Mouse (Mus musculus) gastrocnemius, postnatal 36 days (tissue): ENCODE results near the gene Fgfr2. TPM values are rescaled to one million over a fixed set of nuclear protein-coding genes. Genes with fewer than 3 reads are reported as not detected.

Source experiments
- DNase-seq, 2 experiments: peaks; one replicate each; pipeline ENCODE4 v3.0.0; 2022
- intact Hi-C: fragments of 180-260 bp; cut with DNase I; formaldehyde crosslinking; loops from one replicate; pipeline ENCODE4 v1.15.1; 2025
- total RNA-seq, 2 experiments: library from RNA; stranded (reverse); gene quantifications; 2 replicates each; pipeline ENCODE4 v1.2.3; 2021

Gene Fgfr2
- total RNA-seq, 2 experiments from 2014 or later, result 0.28 to 0.49 TPM

DNA sequence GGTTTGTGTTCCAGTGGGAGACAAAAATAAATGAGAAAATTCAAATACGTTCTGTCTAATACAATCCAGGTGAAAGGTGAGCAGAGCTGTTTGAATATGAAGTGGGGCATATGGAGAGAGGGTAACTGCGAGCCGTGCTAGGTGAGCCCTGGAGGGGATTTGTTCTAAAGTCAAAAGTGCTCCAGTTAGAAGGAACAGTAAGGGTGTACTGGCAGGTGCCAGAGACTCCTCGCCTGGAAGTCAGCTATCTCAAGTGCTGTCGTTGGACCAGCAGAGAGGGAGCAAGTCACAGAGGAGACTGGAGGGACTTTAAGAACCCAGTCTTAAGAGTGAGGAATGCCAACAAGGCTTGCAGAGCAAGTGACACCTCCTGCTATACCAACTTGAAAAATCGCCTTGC lies 1240.3 kb downstream of the Fgfr2 start:
- DNase-seq, result no peak
- intact Hi-C loops, result loop anchor here (1.0 to 10.0 kb wide), 2 partner anchors 344 to 448 kb away; no protein-coding TSS in a partner anchor

DNA sequence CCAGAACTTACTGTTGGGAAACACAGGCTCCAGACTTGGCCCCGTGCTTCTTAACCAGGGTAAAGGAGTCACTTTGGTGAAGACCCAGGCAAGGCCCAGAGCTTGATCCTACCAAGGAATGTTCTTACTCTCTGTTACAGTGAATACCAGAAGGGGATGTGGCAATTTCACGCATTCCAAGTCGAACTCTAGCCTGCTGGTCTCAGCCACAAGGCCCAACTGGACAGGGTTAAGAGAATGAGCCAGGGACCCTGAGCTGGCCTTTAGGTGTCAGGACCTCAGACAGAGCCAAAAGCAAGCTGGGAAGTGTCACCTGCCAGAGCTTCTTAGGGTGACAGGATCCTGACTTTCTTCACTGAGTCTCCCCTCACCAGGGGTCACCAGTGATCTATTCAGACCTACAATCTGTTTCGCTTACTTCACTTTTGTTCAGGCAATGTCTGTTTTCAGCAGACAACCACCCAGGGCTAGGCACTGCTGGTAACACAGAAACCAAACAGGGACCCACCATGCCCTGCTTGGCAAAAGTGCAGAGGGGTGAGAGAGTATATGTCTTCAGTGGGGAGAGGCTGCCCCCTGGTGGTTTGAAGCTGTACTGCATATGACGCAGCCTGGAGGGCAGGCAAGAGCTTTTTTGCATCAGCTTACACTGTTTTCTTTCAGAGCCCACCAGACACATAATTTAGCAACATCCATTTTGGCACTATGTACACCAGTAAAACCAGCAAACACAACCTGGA lies 1241.1 kb downstream of the Fgfr2 start:
- DNase-seq, result peak; percentile 57 to 63
- intact Hi-C loops, result loop anchor here (1.0 to 10.0 kb wide), 2 partner anchors 343 to 447 kb away; no protein-coding TSS in a partner anchor

DNA sequence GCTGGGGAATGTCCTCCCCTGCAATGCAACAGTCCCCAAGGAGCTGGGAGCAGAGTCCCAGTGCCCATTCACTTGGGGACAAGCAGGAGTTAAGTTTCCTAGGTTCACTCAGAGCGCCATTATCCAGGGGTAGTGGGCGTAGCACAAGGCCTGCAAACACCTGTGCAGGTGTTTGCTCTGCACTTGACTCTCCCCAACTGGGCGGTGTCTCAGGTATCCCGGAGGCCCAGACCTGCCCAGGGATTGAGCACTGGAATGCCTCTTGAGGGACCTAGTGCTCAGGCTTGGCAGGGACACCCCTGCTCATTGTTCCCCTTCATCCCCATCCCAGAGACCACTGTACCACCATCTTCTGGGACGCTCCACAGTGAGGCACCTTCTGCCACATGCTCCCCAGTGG lies 1243.0 kb downstream of the Fgfr2 start:
- no peak for DNase-seq
- intact Hi-C loops, result loop anchor here (10.0 kb wide), 1 partner anchor 445 kb away; no protein-coding TSS in a partner anchor

DNA sequence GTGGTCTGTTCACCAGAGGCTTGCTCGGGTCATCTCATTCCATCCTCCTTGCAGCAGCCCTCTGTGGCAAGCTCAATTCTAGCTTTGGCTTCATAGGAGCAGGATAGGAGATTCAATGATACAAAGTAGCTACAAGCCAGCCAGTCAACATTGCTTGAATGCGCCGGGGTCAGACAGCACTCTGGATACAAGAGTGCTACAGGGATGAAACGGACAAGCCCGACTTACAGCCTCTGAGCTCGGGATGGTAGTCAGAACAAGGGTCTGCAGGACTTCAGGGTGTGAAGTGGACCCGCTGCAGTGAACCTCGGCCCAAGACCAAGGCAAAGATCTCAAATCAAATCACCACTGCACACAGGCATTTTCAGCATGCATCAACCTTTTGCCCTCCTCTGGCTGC lies 1244.3 kb downstream of the Fgfr2 start:
- intact Hi-C loops, result no loop called here

DNA sequence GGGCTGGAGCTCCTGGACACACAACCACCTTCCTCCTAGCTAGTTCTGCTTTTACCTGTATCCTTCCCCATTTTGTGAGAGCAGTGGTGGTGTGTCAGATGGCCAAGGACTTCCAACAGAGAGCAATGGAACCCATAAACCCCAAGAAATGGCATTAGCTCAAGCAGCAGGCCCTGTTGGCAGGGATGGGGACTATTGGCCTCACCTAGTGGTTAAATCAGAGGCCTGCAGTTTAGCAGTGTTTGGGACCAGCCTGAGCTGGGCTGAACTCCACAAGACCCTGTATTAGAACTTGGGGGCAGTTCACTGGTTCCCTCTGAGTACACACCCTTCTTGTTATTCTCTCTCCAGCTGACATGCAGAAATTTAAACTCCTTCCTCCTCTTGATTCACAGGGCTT lies 1262.0 kb downstream of the Fgfr2 start:
- intact Hi-C loops, result no loop called here
- DNase-seq, result no peak

More for the DNA sequence above, 1244.3 kb downstream of the Fgfr2 start:
- no peak for DNase-seq

DNA sequence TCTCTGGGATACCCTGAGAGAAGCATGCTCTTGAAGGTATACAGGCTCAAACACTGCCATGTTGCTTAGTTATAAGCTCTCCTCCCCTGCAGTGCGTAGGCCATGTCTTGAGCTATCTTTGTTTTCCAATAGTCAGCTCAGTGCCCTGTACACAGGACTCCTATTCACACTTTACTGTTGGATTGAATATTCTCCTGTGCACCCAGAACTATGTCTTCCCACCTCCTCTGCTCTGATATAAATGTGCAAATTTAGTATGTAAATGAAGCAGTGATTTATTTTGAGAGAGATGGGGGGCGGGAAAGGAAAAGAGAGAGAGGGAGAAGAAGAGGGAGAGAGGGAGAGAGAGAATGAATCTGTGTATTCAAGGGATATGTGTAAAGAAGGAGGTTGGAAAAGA lies 1267.5 kb downstream of the Fgfr2 start:
- intact Hi-C loops, result no loop called here
- no peak for DNase-seq

DNA sequence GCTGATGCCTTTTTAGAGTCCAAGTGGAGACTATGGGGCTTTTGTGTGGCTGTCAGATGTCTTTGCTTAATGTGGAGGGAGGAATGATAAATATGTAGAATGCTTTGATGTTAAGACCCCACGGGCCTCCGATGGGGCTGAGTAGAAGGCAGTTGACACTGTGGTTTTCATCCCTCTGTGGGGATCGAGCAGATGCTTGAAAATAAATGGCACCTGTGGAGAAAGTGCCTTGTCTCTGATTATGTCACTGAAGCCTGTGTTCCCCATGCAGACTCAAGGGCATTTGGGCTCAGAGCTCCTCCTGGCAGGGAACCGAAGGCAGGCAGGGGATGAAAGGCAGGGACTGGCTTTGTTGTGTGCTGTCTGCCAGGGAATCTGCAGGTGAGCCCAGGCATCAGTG lies 1272.6 kb downstream of the Fgfr2 start:
- intact Hi-C loops, result no loop called here
- DNase-seq, result no peak

DNA sequence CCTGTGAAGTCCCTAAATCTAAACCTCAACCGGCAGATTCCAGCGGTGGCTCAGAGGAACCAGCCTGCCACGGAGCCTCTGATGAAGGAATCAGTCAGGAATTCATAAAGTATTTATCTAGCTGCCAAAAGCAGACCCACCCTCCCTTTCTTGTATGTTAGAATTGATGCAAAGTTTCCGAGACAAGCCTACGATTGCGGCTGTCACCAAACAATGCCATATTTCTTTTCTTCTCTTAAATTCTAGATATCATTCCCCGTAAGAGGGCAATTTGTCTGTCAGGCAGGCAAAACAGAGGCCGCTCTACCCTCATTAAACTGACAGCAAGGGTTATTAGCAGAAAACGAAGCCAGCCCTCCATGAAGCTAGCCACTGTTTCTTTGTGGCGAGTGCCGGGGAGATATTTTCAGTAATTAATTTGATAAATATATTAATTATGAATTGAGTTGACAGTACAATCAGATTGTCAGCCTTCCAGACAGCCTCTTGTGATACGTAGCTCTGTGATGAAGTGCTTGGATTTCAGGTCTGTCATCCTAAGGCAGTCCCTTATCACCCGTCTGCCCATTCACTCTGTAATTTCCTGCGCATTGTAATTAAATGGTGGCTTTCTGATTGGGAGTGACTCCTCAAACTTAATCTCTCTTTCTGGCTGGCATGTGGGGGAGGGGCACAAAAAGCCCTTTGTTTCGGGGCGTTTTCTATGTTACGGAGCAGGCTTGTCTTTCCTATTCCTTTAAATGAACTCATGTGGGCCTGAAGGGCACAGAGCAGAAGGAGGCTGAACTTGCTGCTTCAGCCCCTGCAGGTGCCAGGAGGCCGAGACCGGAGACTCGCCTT lies 1276.9 kb downstream of the Fgfr2 start:
- DNase-seq, result no peak
- intact Hi-C loops, result no loop called here

DNA sequence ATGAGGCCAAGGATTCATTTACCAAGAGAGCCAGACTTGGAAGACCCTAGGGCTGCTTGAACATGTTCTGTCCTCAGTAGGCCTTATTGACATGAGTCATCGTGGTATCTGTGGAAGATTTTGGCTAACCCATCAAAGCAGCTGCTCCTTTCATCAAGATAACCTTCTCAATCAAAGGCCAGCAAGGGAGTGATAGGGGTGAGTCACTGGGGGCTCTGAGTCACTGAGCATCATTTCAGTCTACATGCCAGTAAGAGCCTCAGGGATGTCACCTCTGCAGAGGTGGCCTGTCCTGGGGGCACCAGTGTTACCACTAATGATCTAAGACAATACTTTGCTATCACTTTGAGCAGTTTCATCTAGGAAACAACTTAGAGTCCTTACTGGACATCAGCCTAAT lies 1292.9 kb downstream of the Fgfr2 start:
- intact Hi-C loops, result no loop called here

DNA sequence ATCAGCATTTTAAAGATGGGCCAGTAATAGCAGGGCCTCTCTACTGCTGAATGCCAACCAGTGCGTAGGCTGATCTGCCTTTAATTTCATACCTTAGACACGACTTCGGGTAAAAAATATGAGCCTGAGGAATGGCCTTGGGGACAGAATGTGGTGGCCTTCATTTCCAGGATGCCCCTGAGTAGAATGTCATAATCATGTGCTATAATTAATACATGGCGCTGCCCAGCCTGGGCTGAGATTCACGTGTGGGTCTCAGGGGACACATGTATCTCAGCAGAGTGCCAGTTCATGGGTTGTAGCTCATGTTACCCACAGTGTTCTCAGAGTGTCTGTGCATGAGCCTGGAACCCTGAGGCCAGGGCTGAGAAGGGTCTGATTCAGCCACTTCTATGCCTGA lies 1296.3 kb downstream of the Fgfr2 start:
- intact Hi-C loops, result no loop called here
- DNase-seq, result no peak

More for the DNA sequence above, 1292.9 kb downstream of the Fgfr2 start:
- no peak for DNase-seq

DNA sequence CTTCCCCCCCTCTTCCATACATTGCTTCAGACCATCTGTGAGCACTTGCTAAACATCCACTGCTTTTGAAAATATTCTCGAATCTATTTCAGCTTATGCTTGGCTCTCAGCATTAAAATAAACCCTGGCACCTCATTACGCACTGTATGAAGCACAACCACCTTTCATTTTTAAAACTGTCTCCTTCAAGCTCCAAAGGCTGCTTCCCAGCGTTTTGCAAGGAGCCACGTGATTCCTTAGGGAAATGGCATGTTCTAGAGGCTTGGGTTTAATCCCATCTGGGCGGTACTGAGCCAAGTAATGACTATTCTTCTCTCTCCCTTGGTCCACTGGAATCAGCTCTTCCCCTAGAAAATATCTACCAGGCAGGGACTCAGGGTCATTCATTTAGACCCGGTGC lies 1305.2 kb downstream of the Fgfr2 start:
- intact Hi-C loops, result no loop called here
- no peak for DNase-seq

DNA sequence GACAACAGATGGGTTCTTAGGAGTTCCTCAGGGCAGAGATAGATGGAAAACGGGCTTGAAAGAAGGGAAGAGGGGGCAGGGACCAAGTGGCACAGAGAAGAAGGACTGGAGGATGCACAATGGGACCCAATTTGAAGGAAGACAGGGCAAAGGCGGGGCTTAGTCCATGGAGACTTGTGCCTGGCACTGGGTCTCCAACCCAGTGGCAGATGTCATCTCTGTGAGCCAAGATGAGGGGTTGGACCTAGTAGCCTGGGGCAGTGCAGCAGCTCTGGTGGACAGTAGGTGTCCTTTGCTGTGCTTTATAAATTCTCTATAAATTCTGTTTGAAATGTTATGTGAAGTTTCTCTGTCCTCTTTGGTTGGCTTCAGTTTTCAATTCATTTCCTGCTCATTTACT lies 1306.5 kb downstream of the Fgfr2 start:
- intact Hi-C loops, result no loop called here

DNA sequence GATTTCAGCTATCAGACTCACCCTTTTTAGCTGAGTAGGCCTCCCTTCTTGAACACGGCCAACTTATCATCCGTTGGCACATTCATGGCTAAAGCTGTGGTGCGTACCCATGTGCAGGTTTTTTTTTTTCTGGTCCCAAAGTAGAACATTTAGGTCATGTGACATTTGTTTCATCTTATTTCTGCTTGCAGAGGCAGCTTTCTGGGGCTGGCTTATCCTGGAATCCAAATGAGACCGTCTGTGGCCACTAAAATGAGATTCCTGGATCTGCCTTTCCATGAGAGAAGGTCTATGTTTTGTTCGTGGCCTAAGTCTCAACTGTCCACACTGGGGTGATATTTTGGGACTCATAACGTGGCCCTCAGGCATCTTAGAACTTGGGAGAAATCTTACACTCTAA lies 1311.0 kb downstream of the Fgfr2 start:
- intact Hi-C loops, result no loop called here
- DNase-seq, result no peak

More for the DNA sequence above, 1306.5 kb downstream of the Fgfr2 start:
- DNase-seq, result no peak

DNA sequence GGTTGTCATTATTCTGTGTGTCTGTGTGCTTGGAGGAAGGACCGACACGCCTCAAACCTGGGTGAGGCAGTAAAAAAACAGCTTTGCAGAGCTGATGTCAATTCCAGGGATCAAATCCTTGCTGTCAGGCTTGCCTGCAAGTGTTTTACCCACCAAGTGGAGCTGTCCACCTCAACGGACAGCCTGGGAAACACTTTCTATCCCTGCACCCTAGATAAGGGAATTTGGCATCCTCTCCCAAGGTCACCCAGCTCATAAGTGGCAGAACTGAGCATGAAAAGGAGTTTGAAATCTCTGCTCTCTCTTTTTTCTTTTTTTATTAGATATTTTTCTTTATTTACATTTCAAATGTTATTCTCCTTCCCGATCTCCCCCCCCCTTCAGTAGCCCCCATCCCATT lies 1312.2 kb downstream of the Fgfr2 start:
- intact Hi-C loops, result no loop called here
- DNase-seq, result no peak

DNA sequence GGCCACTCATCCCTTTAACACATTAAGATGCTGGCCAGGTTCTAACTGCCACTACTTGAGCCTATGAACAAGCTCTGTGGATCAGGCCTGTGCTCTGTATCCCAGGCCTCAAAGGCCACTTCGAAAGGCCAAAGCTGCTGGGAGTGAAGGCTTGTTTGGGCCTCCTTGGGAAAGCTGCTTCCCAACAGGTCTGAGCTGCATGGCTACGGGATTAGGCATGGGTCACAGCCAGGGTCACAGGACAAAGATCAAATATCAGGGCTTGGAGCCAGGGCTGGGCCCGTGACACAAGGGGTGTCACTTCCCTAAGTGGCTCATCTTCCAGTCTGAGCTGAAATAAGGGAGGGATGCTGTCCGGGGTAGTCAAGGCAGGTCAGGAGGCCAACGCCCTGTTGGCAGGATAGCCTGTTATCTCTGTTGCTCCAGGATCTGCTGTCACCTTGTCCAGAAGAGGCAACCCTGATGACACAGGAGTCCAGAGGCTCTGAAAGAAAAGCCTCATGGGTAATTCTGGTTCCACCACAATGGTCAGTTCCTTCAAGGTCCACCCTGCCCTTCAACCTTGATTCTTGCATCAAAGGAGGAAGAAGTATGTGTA lies 1313.5 kb downstream of the Fgfr2 start:
- DNase-seq, result no peak
- intact Hi-C loops, result no loop called here

DNA sequence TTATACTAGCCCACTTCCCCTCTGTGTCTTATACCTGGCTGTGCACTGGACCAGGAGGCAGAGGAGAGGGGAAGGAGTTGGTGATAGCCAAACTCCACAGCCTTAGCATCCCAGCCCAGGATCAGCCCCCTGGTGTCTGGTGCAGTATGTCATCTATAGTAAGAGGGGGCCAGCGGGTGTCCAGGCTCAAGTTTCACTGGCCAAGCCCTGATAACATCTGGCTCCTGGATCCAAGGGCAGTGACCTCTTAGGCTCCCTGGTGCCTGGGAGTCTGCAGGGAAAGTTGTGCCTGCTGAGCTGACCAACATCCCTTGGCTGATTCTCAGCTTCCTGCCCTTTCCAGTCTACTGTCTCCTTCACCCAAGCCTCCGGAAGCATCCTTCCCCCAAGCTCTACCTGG lies 1315.9 kb downstream of the Fgfr2 start:
- no peak for DNase-seq
- intact Hi-C loops, result no loop called here

DNA sequence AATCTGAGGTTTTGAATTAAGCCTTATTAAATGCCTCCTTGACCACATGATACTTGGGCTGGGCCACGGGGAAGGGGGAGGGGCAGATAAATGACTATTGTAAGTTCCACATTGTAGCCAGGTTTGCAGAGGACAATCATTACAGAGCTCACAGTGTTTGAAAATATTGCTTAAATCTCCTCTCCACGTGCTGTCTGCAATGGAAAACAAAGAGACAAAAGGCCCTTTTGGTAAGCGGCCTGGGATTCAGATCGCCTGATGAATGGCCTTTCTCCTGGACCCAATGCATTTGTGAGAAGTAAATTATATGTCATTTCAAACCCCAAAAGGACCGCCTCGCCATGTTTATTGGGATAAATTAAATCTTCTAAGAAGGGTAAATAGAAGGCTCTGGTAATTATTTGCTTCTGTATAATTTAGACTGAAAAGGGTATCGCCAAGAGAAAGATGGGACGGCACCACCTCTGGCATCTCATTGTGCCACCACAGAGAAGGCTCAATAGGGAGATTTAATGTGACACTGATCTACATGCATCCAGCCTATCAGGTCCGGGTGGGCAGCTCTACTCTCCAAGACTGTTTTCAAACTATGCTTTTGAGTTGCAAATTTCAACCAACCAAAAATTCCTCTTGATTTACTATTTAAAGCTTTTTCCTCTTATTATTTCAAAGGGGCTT lies 1317.5 kb downstream of the Fgfr2 start:
- intact Hi-C loops, result no loop called here
- no peak for DNase-seq

DNA sequence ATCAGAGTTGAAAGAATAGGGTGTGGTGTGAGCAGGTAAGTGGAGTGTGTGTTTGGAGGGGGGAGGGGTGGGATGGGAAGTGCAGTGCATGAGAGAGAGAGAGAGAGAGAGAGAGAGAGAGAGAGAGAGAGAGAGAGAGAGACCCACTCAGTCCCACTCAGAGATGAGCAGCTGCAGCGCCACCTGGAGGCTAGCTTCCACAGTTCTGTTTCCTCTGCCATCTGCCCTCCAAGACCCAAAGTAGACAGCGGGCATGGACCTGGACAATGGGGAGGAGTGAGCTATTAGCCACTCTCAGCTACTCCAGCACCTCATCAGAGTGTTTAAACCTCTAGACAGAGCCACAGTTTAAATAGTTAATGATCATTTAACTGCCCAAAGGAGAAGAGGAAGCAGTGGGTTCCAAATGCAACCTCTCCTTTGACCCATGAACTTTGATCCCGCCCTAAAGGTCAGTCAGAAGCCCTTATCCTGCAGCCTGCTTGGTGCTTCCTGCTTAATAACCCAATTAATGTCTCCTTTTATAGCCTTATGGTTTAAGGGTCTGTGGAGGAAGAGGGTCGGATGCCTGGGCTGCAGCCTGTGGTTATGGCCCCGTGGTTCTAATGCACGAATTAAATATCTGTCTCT lies 1322.6 kb downstream of the Fgfr2 start:
- no peak for DNase-seq

DNA sequence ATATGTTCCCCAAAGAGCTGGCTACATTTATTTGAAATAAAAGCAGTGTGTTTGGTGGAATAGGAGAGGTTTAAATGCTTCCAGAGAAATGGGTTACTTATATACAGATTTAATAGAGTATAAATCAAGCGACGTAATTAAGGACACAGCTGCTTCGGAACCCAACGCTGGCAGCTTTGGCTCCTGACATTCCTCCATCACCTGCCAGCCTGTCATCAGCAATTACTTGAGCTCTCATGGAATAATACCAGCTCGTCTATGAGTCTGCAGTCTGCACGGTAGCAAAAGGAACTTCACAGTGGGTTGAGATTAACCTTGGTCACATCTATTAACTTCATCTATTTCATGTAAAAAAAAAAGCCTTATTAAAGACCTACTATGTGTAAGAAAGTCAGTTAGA lies 1326.0 kb downstream of the Fgfr2 start:
- no peak for DNase-seq
- intact Hi-C loops, result no loop called here

More for the DNA sequence above, 1322.6 kb downstream of the Fgfr2 start:
- intact Hi-C loops, result no loop called here

DNA sequence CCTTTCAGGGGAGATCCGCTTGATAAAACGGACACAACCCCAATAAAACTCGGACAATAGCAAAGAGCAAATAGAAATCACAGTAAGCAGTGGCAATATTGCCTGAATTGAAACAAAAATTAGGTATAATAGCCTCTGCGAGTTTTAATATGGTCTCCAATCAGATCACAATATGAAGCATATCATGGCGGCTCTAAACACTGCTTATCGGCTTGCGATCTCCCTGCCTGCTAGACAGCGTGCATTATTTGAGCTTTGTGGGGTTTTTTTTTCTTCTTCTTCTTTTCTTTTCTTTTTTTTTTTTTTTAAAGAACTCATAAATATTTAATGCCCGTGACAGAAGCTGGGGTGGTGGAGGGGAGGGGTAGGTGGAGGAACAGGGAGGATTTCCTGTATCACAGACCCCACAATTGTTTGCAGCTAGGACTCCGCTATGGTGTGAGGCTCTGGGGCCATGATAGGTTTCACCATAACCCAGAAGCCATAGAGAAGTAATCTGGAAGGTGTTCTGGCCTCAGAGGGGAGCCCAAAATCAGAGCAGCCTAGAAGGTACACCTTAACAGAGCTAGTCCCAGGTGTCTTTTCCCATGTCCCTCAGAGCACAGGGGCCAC lies 1334.4 kb downstream of the Fgfr2 start:
- DNase-seq, result no peak
- intact Hi-C loops, result no loop called here
